1 mouse cellular context compared by ENCODE assay signal in genomic region chr14:99099967-99100587, GRCm38 (mm10).
TF ChIP-seq lines count a peak whose summit lies in the region.

No protein-coding gene starts in this region.

TF ChIP-seq in MEL, 35 proteins besides CTCF, POLR2A, EP300 and RAD21 (continued from another document):
- TF ChIP-seq ZNF384 (IDR thresholded peaks at IDR 0.05; ENCODE audit: low read depth, low read length) (0 out of 2 replicates have a peak, but pooled peaks have one; percentile 34), KAT2A (conservative IDR thresholded peaks at IDR 0.05; ENCODE audit: low read depth, low read length) (0 out of 2 replicates have a peak, but pooled peaks have one; percentile 48), MXI1 (IDR thresholded peaks at IDR 0.05; ENCODE audit: low read depth, low read length) (no peak; the same call in 1 of the 2 replicates), ELF1 (IDR thresholded peaks at IDR 0.05; ENCODE audit: low read depth, low read length) (peak; percentile 78), USF1 (IDR thresholded peaks at IDR 0.05; ENCODE audit: low read depth, low read length) (no peak), CHD1 (IDR thresholded peaks at IDR 0.05; ENCODE audit: low read depth, low read length) (peak; percentile 60; the same call in 1 of the 2 replicates), SMC3 (IDR thresholded peaks at IDR 0.05; ENCODE audit: low read depth, low read length) (no peak), HCFC1 (IDR thresholded peaks at IDR 0.05; ENCODE audit: low read depth, low read length) (peak; percentile 74), ETS1 (IDR thresholded peaks at IDR 0.05; ENCODE audit: low read depth, low read length) (0 out of 2 replicates have a peak, but pooled peaks have one; percentile 11), E2F4 (IDR thresholded peaks at IDR 0.05; ENCODE audit: borderline replicate concordance, low read depth, low read length) (0 out of 2 replicates have a peak, but pooled peaks have one; percentile 26)
